Mouse (Mus musculus) embryo, embryonic 9.5 days (tissue): ENCODE data around the gene Ddx6.
"Not testable (repeated sequence)": the region's sequence is repeated elsewhere in the genome, so short reads cannot be mapped to it uniquely, and the experiment has no call there.

Experiments
- DNase-seq: peaks from one replicate; pipeline ENCODE4 v3.0.0-alpha.2; 2017; ENCODE audit errors: extremely low spot score

The Ddx6 gene

GRCm38 (mm10) chr9:44593886-44594285 is 10.8 kb upstream of the Ddx6 start:
- DNase-seq: no peak

- DNase-seq: no peak
Measured at GRCm38 (mm10) chr9:44594901-44595536, 9.7 kb upstream of the Ddx6 start.

- DNase-seq: no peak
Measured at GRCm38 (mm10) chr9:44595537-44595930, 9.2 kb upstream of the Ddx6 start.

- DNase-seq: no peak
Measured at GRCm38 (mm10) chr9:44597742-44598141, 7.0 kb upstream of the Ddx6 start.

- DNase-seq: peak; percentile 78
Measured at GRCm38 (mm10) chr9:44598899-44599495, 5.7 kb upstream of the Ddx6 start.

- DNase-seq: no peak
Measured at GRCm38 (mm10) chr9:44599616-44600015, 5.1 kb upstream of the Ddx6 start.

- no peak for DNase-seq
Measured at GRCm38 (mm10) chr9:44600801-44601200, 3.9 kb upstream of the Ddx6 start.

- DNase-seq: no peak
Measured at GRCm38 (mm10) chr9:44602766-44603165, 1.9 kb upstream of the Ddx6 start.

- DNase-seq: peak; percentile 77
Measured at GRCm38 (mm10) chr9:44603454-44604289, 1.0 kb upstream of the Ddx6 start.

- DNase-seq: peak; percentile 83
Measured at GRCm38 (mm10) chr9:44604290-44604778, 358 bp upstream of the Ddx6 start.

GRCm38 (mm10) chr9:44605616-44606165 is 999 bp downstream of the Ddx6 start:
- DNase-seq: peak; percentile 58

GRCm38 (mm10) chr9:44606646-44607045 is 2.0 kb downstream of the Ddx6 start:
- DNase-seq: no peak

GRCm38 (mm10) chr9:44607306-44607705 is 2.6 kb downstream of the Ddx6 start:
- no peak for DNase-seq

- no peak for DNase-seq
Measured at GRCm38 (mm10) chr9:44610371-44610770, 5.7 kb downstream of the Ddx6 start.

GRCm38 (mm10) chr9:44613081-44613480 is 8.4 kb downstream of the Ddx6 start:
- not testable (repeated sequence) for DNase-seq

- no peak for DNase-seq
Measured at GRCm38 (mm10) chr9:44621114-44621513, 16.4 kb downstream of the Ddx6 start.

GRCm38 (mm10) chr9:44624390-44624789 is 19.7 kb downstream of the Ddx6 start:
- DNase-seq: no peak

GRCm38 (mm10) chr9:44626268-44626667 is 21.6 kb downstream of the Ddx6 start:
- no peak for DNase-seq

- DNase-seq: no peak
Measured at GRCm38 (mm10) chr9:44637551-44638169, 33.0 kb downstream of the Ddx6 start.

- not testable (repeated sequence) for DNase-seq
Measured at GRCm38 (mm10) chr9:44638726-44639125, 34.0 kb downstream of the Ddx6 start.

GRCm38 (mm10) chr9:44640028-44640427 is 35.3 kb downstream of the Ddx6 start:
- not testable (repeated sequence) for DNase-seq
